ENCODE assay signal across 7 mouse cellular contexts in genomic region chr19:7234537-7235221, GRCm38 (mm10). TPM values are rescaled to one million over a fixed set of nuclear protein-coding genes. Genes with fewer than 3 reads are reported as not detected.
DNase-seq lines count a peak whose midpoint lies in the region; ATAC-seq lines count a peak whose summit lies in the region.

No protein-coding gene starts in this region.

- peaks cover 45% of the 10 kb centered on the region for H3K36me3 ChIP-seq in midbrain, embryonic 14.5 days (ENCODE audit: control insufficient read depth, insufficient read depth, low read length)

- WGBS in midbrain, embryonic 14.5 days: 53% methylated on average over 8 of the region's 8 CpGs

- ATAC-seq in midbrain, embryonic 14.5 days (ENCODE audit: low FRiP score, low TSS enrichment): peak; percentile 86

- no peak overlapping the region for H3K4me3 ChIP-seq in midbrain, embryonic 14.5 days (replicated peaks; ENCODE audit: low read depth, low read length)

- intact Hi-C loops in left cerebral cortex, postnatal 4 days (cut with DNase I): loop anchor here (1.0 kb wide), 1 partner anchor 111 kb away; no protein-coding TSS in a partner anchor

- H3K4me1 ChIP-seq in midbrain, embryonic 14.5 days (ENCODE audit: control insufficient read depth, insufficient read depth, low read length): peaks cover under 1% of the 10 kb centered on the region; the same call in 1 of the 2 replicates

- peak; percentile 85 for DNase-seq in adrenal gland, adult 2 months
- DNase-seq in embryo, embryonic 11 days: peak; percentile 75
- peak; percentile 73 for DNase-seq in gastrocnemius, postnatal 25 days
- DNase-seq in kidney, adult 11 months: peak; percentile 73
- DNase-seq in left cerebral cortex, postnatal 4 days: peak; percentile 88
- peak; percentile 88 for DNase-seq in midbrain, embryonic 14.5 days
- peak; percentile 57 for DNase-seq in spleen, adult 12 weeks (ENCODE audit: low spot score)

- H3K9ac ChIP-seq in midbrain, embryonic 14.5 days (replicated peaks; ENCODE audit: low read length): no peak overlapping the region

- H3K27me3 ChIP-seq in midbrain, embryonic 14.5 days (ENCODE audit: control insufficient read depth, insufficient read depth, low read length): no peaks in the 10 kb centered on the region

- H3K4me2 ChIP-seq in midbrain, embryonic 14.5 days (ENCODE audit: low read length): no peak overlapping the region

- no peaks in the 10 kb centered on the region for H3K9me3 ChIP-seq in midbrain, embryonic 14.5 days (ENCODE audit: control insufficient read depth, low read length)

- no peak overlapping the region for H3K27ac ChIP-seq in midbrain, embryonic 14.5 days (replicated peaks; ENCODE audit: low read depth, low read length)

RNA-seq across cellular contexts. Expression of gene Naa40, which starts 6.3 kb away (rescaled TPM):
- 10 to 100 TPM; 18.5 to 19.9 TPM for total RNA-seq in adrenal gland, adult 2 months (2021)
- polyA plus RNA-seq in adrenal gland, adult 2 months (2012; rRNA removed): 18.0 and 19.9 TPM in 2 replicates
- 10 to 100 TPM in 1 of 2 experiments, 1 to 10 TPM in 1; 8.3 to 13.0 TPM for total RNA-seq in gastrocnemius, postnatal 25 days (2021)
- total RNA-seq in left cerebral cortex, postnatal 4 days (2021): 10 to 100 TPM; 45.6 to 49.9 TPM
- polyA plus RNA-seq in midbrain, embryonic 14.5 days (2014; fragmentation: Nextera tagmentation; extraction: Ambion mirVana): 68.6 and 77.8 TPM in 2 replicates

RNA-seq across cellular contexts. Expression of gene Cox8a, which starts 17.3 kb away (rescaled TPM):
- 1,000 to 10,000 TPM; 1,087 to 1,191 TPM for total RNA-seq in adrenal gland, adult 2 months (2021)
- 2,774 and 3,841 TPM in 2 replicates for polyA plus RNA-seq in adrenal gland, adult 2 months (2012; rRNA removed)
- total RNA-seq in gastrocnemius, postnatal 25 days (2021): 100 to 1,000 TPM; 101 to 120 TPM
- 100 to 1,000 TPM; 469 to 499 TPM for total RNA-seq in left cerebral cortex, postnatal 4 days (2021)
- 921 and 1,195 TPM in 2 replicates for polyA plus RNA-seq in midbrain, embryonic 14.5 days (2014; fragmentation: Nextera tagmentation; extraction: Ambion mirVana)

RNA-seq across cellular contexts. Expression of gene Otub1, which starts 28.6 kb away (rescaled TPM):
- total RNA-seq in adrenal gland, adult 2 months (2021): 100 to 1,000 TPM; 130 to 138 TPM
- 139 and 141 TPM in 2 replicates for polyA plus RNA-seq in adrenal gland, adult 2 months (2012; rRNA removed)
- total RNA-seq in gastrocnemius, postnatal 25 days (2021): 10 to 100 TPM; 48.4 to 48.5 TPM
- total RNA-seq in left cerebral cortex, postnatal 4 days (2021): 100 to 1,000 TPM; 181 TPM
- 244 and 263 TPM in 2 replicates for polyA plus RNA-seq in midbrain, embryonic 14.5 days (2014; fragmentation: Nextera tagmentation; extraction: Ambion mirVana)

RNA-seq across cellular contexts. Expression of gene Rcor2, which starts 32.4 kb away (rescaled TPM):
- total RNA-seq in adrenal gland, adult 2 months (2021): 1 to 10 TPM; 1.9 to 6.3 TPM
- polyA plus RNA-seq in adrenal gland, adult 2 months (2012; rRNA removed): 4.7 and 7.4 TPM in 2 replicates
- total RNA-seq in gastrocnemius, postnatal 25 days (2021): 1 to 10 TPM; 2.6 to 4.2 TPM
- total RNA-seq in left cerebral cortex, postnatal 4 days (2021): 10 to 100 TPM; 29.7 to 30.4 TPM
- polyA plus RNA-seq in midbrain, embryonic 14.5 days (2014; fragmentation: Nextera tagmentation; extraction: Ambion mirVana): 23.1 and 26.6 TPM in 2 replicates
